Mouse (Mus musculus) intestine, postnatal 0 days (tissue): ENCODE results near the gene Ryk. TPM values are rescaled to one million over a fixed set of nuclear protein-coding genes. Genes with fewer than 3 reads are reported as not detected.

Experiments
- ATAC-seq: fragments of 200-750 bp; cut with Nextera tagmentation; 2 replicates; pipeline ENCODE4 v1.8.0; 2017; ENCODE audit warnings: mild to moderate bottlenecking, moderate TSS enrichment, moderate library complexity
- H3K27ac ChIP-seq: fragments of 300-500 bp; sonication (generic); 2 replicates; pipeline ENCODE4 v1.5.1; 2014; ENCODE audit warnings: mild to moderate bottlenecking, low read depth, low read length, moderate library complexity
- H3K27me3 ChIP-seq: fragments of 300-500 bp; sonication (generic); replicated peaks from 2 replicates; pipeline ENCODE4 v1.6.1; 2014; ENCODE audit warnings: low read length, mixed read lengths; ENCODE audit not compliant: control insufficient read depth, insufficient read depth
- H3K36me3 ChIP-seq: fragments of 300-500 bp; sonication (generic); 2 replicates; pipeline ENCODE4 v1.6.1; 2014; ENCODE audit warnings: mild to moderate bottlenecking, moderate library complexity; ENCODE audit not compliant: control insufficient read depth, insufficient read depth
- H3K4me1 ChIP-seq: fragments of 300-500 bp; sonication (generic); replicated peaks from 2 replicates; pipeline ENCODE4 v1.6.1; 2014; ENCODE audit warnings: antibody characterized with exemption, low read length, mixed read lengths; ENCODE audit not compliant: control insufficient read depth, insufficient read depth
- H3K4me2 ChIP-seq: fragments of 300-500 bp; sonication (generic); replicated peaks from 2 replicates; pipeline ENCODE4 v1.6.1; 2014; ENCODE audit warnings: low read depth, mild to moderate bottlenecking, moderate library complexity
- H3K4me3 ChIP-seq: fragments of 300-500 bp; sonication (generic); 2 replicates; pipeline ENCODE4 v1.5.1; 2014; ENCODE audit warnings: low read depth, low read length
- H3K9ac ChIP-seq: fragments of 300-500 bp; sonication (generic); 2 replicates; pipeline ENCODE4 v1.6.1; 2014; ENCODE audit warnings: mild to moderate bottlenecking, low read depth, low read length
- H3K9me3 ChIP-seq: fragments of 300-500 bp; sonication (generic); 2 replicates; pipeline ENCODE4 v1.6.1; 2016; ENCODE audit warnings: mixed run types; ENCODE audit not compliant: control insufficient read depth
- CTCF ChIP-seq: sonication (generic); IDR thresholded peaks from 2 replicates; pipeline ENCODE4 v1.5.1; 2016; ENCODE audit warnings: low read depth, mild to moderate bottlenecking, control low read depth, antibody characterized with exemption, moderate library complexity
- WGBS: fragments of 180-500 bp; shearing (Covaris S2); extraction: QIAGEN DNeasy Blood & Tissue Kit; methylation state at CpG from one replicate; pipeline ENCODE4 v1.1.7; 2014; 5-methylcytosine and 5-hydroxymethylcytosine counted together
- polyA plus RNA-seq: library from polyadenylated mRNA; unstranded; fragments of >200 nt; fragmentation: Nextera tagmentation; extraction: Ambion mirVana; gene quantifications from 2 replicates; pipeline ENCODE4 v1.2.1, GENCODE M21; 2015

The Ryk gene
- polyA plus RNA-seq, 1 experiment from 2014 or later = 23.9 TPM

DNA sequence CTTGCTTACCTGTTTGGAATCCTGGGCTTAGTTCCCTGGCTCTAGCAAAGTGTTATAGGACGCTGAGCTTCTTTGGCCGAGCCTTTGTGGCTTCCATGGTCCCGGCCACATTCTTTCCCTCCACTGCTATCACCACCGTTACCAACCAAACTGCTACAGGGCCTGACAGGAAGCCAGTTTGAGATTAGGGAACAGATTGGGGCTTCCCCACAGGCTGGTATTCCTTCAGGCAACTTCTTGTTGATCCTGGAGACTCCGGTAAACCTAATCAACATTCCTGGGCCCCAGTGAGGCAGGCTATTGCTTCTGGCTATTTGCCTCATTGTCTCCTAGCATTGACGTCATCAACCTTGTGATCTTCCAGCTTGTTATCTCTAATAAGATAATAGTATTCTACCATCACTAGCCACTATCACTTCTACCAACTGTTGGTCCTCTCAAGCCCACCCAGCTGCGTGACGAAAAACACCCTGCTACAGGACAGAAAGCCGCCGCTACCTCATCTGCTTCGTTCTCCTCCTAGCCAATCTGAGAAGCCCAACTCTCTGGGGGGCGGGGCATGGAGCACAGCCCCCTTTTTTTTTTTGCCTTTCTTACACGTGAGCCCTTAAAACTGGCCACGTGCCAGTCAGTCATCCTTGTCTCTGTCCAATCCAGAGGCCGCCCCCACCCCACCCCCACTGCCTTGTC, 90.1 kb downstream of the Ryk start:
- Histone ChIP-seq H3K27me3 (no peaks in the 10 kb centered on the region), H3K9me3 (no peaks in the 10 kb centered on the region), H3K36me3 (no peaks in the 10 kb centered on the region), H3K27ac (peak overlapping the region; percentile 76), H3K4me2 (no peak overlapping the region), H3K4me3 (no peak overlapping the region), H3K9ac (no peak overlapping the region), H3K4me1 (0 out of 2 replicates have a peak, but pooled peaks cover 2% of the 10 kb centered on the region)
- WGBS = 57% methylated on average over 15 of the region's 15 CpGs
- no peak for ATAC-seq
- no peak for TF ChIP-seq CTCF

DNA sequence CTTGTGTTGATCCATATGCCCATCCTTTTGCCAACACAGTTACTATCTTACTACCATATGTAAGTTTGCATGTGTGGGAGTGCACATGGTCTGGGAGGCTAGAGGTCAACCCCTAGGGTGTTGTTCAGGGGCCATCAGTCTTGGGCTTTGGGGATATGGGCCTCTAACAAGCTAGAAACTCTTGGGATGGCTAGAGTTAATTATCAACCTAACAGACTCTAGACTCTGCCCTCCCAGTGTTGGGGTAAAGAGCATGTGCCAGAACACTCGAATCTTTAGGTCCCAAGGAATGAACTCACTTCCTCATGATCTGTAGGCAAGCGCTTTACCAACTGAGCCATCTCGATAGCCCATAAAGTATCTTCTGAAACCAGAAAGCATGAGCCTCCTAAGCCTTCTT, 91.4 kb downstream of the Ryk start:
- no peak for TF ChIP-seq CTCF
- Histone ChIP-seq H3K27ac (peak overlapping the region; percentile 80), H3K4me2 (no peak overlapping the region), H3K4me3 (no peak overlapping the region), H3K9me3 (no peaks in the 10 kb centered on the region), H3K27me3 (no peaks in the 10 kb centered on the region), H3K36me3 (no peaks in the 10 kb centered on the region), H3K9ac (no peak overlapping the region), H3K4me1 (0 out of 2 replicates have a peak, but pooled peaks cover 2% of the 10 kb centered on the region)
- 28% methylated on average over 3 of the region's 3 CpGs for WGBS
- ATAC-seq = peak; percentile 85

DNA sequence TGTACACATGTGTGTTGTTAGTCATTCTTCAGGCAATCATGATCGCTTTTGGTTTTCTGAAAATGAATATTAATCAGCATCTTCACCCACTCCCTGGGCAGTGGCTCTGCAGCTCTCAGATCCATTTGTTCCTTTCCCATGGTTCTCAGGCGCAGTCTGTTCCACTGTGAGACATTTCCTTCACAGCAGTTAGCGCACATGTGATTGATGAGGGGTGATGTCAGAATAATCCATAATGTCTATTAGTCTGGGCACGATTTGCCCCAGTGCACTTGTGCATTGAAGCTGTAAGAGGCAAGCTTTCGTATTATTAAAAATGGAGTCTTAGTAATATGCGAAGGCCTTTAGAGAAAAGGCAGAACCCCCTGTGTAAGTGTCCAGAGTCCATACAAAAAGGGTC, 95.1 kb downstream of the Ryk start:
- H3K4me1 ChIP-seq = 0 out of 2 replicates have a peak, but pooled peaks cover 4% of the 10 kb centered on the region
- H3K27ac ChIP-seq = no peak overlapping the region
- no peaks in the 10 kb centered on the region for H3K27me3 ChIP-seq
- no peak overlapping the region for H3K4me2 ChIP-seq
- no peaks in the 10 kb centered on the region for H3K36me3 ChIP-seq
- no peak for ATAC-seq
- no peak for TF ChIP-seq CTCF
- WGBS = 85% methylated on average over 6 of the region's 6 CpGs
- no peak overlapping the region for H3K9ac ChIP-seq
- no peaks in the 10 kb centered on the region for H3K9me3 ChIP-seq
- H3K4me3 ChIP-seq = no peak overlapping the region

DNA sequence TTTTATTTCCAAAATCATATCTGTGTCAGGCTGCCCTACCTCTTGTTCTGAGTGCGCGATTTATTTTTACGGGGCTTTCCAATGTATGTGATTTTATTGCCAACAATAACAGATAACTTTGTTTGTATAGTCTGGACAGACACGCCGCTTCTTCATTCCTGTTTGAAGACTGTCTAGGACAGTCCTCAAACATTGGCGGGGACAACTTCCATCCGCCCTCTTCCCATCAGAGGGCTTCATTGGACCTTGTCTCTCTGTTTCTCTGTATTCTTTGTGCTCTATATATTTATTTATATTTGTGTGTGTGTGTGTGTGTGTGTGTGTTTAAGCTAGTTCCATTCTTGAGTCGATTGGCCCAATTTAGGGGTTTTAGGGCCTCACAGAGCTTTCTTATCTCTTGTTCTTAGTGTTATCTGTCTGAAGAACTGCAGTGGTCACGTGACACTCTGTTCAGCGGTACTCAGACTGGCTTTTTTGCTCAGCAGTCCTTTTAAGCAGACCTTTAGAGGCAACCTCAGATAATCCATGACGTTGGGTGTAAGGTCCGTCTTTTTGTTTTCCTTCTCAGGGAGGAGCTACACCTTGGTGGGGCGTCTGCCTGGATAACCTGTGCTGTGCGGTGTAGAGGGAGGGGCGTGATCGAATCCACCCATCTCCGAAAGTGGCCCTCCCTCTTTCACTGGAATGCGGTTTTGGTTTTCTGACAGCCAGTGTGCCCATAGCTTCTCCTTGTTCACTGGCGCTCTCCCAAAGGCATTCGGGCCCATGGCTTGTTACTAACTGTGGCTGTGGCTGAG, 99.4 kb downstream of the Ryk start:
- Histone ChIP-seq H3K4me2 (peak overlapping the region; percentile 59), H3K27ac (peak overlapping the region; percentile 54), H3K9me3 (no peaks in the 10 kb centered on the region), H3K4me3 (peak overlapping the region; percentile 16), H3K9ac (no peak overlapping the region), H3K36me3 (no peaks in the 10 kb centered on the region), H3K27me3 (no peaks in the 10 kb centered on the region), H3K4me1 (0 out of 2 replicates have a peak, but pooled peaks cover 4% of the 10 kb centered on the region)
- WGBS = 14% methylated on average over 20 of the region's 20 CpGs
- TF ChIP-seq CTCF = no peak
- ATAC-seq = peak; percentile 98

DNA sequence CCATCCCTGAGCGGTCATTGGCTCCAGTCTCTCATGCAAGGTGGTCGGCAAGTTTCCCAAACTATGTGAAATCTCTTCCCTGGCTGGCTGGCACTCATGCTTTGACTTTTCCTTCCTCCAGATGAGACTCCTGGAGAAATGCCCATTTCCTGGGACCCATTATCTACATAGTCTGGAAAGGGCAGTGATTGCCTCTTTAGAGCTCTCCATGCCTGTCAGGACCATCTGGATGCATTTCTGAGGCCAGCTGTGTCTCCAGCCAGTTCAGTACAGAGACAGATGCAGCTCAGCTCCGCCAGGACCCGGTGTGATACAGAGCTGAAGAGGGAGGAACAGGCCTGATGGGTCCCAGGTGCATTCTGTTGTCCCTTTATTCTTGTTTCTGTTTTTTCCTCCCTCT, 107.5 kb downstream of the Ryk start:
- Histone ChIP-seq H3K4me2 (no peak overlapping the region), H3K9ac (no peak overlapping the region), H3K9me3 (no peaks in the 10 kb centered on the region), H3K36me3 (no peaks in the 10 kb centered on the region), H3K27ac (no peak overlapping the region), H3K4me3 (no peak overlapping the region), H3K4me1 (no peaks in the 10 kb centered on the region), H3K27me3 (no peaks in the 10 kb centered on the region)
- TF ChIP-seq CTCF = no peak
- 66% methylated on average over 4 of the region's 4 CpGs for WGBS
- no peak for ATAC-seq

DNA sequence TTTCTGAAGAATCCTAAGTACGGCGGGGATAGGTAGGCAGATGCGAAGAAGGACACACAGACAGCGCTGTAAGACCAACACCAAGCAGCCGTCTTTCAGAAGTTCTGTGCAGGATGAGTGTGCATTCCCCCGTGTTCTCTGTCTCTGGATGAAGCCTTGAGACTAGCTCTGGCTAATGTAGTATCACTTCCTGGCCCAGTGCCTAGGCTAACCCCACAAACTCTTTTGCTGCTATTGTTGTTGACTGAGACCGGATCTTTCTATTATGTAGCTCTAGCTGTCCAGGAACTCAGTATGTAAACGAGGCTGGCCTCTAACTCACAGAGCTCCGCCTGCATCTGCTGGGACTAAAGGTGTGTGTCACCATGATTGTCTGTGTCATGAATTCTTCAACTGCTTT, 110.2 kb downstream of the Ryk start:
- H3K36me3 ChIP-seq = no peaks in the 10 kb centered on the region
- H3K9ac ChIP-seq = no peak overlapping the region
- no peaks in the 10 kb centered on the region for H3K9me3 ChIP-seq
- H3K4me3 ChIP-seq = no peak overlapping the region
- H3K4me2 ChIP-seq = no peak overlapping the region
- no peaks in the 10 kb centered on the region for H3K4me1 ChIP-seq
- no peak overlapping the region for H3K27ac ChIP-seq
- no peaks in the 10 kb centered on the region for H3K27me3 ChIP-seq
- no peak for TF ChIP-seq CTCF
- ATAC-seq = no peak
- WGBS = 85% methylated on average over 9 of the region's 9 CpGs
